Mouse (Mus musculus) liver, embryonic 14.5 days (tissue): Measurements from ENCODE around the gene Stx6.

Experiments used
- CTCF ChIP-seq: IDR thresholded peaks from 2 replicates; pipeline ENCODE4 v1.5.1; 2016; ENCODE audit warnings: antibody characterized with exemption, low read depth, control low read depth
- EP300 ChIP-seq: IDR thresholded peaks from 2 replicates; pipeline ENCODE4 v1.6.1; 2016; ENCODE audit warnings: antibody characterized with exemption, low read depth

DNA sequence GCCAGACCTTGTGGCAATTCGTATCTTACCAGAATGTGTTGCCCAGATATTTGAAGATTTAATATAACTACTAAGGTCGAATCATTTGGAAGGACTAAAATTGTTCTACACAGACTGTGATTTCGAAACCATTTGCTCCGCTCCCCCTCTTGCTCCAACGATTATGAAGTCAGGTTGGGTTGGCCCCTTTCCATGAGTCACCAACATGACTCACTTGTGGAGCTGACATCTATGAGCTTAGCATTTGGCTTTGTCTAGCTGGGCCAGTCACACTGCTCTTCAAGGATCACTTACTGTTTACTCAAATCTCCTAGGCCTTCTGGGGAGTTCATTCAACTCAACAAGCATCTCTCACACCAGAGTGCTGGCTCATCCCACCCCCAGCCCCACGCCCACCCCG, 19.7 kb upstream of the Stx6 start:
- TF ChIP-seq CTCF: no peak
- no peak for TF ChIP-seq EP300
